ENCODE assay signal across 25 mouse cellular contexts in genomic region chr5:29816523-29817242, GRCm38 (mm10).
DNase-seq lines count a peak whose midpoint lies in the region; ATAC-seq and TF ChIP-seq lines count a peak whose summit lies in the region.
"Had no signal": no experiment of that assay in that cellular context is flagged by ENCODE, and none has a peak within 500 bp of the region (broad histone marks: within the 10 kb centered on the region; RNA-seq: fewer than 3 reads in every experiment).

No protein-coding gene starts in this region.

- H3K36me3 ChIP-seq in forebrain, embryonic 15.5 days, result no peaks in the 10 kb centered on the region
- H3K36me3 ChIP-seq in forebrain, embryonic 12.5 days (replicated peaks), result no peaks in the 10 kb centered on the region
- H3K36me3 ChIP-seq in lung, postnatal 0 days (ENCODE audit: insufficient read depth, low read length), result no peaks in the 10 kb centered on the region
- no peaks in the 10 kb centered on the region for H3K36me3 ChIP-seq in limb, embryonic 10.5 days
- H3K36me3 ChIP-seq: embryonic facial prominence, embryonic 15.5 days; hindbrain, embryonic 13.5 days; neural tube, embryonic 15.5 days had no signal

- TF ChIP-seq EP300 in lung, postnatal 0 days (IDR thresholded peaks at IDR 0.05), result no peak

- ATAC-seq in forebrain, embryonic 15.5 days (replicated peaks), result no peak
- no peak for ATAC-seq in forebrain, embryonic 12.5 days (ENCODE audit: low FRiP score)
- ATAC-seq in lung, postnatal 0 days, result no peak
- peak; percentile 79 for ATAC-seq in granulocyte monocyte progenitor cell, adult 5-6 weeks (replicated peaks; ENCODE audit: poor library complexity, severe bottlenecking)
- ATAC-seq: intestine, postnatal 0 days had no signal

- no peaks in the 10 kb centered on the region for H3K9me3 ChIP-seq in forebrain, embryonic 15.5 days
- no peaks in the 10 kb centered on the region for H3K9me3 ChIP-seq in forebrain, embryonic 12.5 days
- no peaks in the 10 kb centered on the region for H3K9me3 ChIP-seq in lung, postnatal 0 days (ENCODE audit: low read length)
- H3K9me3 ChIP-seq in limb, embryonic 10.5 days (replicated peaks), result no peaks in the 10 kb centered on the region
- H3K9me3 ChIP-seq: embryonic facial prominence, embryonic 15.5 days; neural tube, embryonic 15.5 days had no signal

- H3K9ac ChIP-seq in forebrain, embryonic 15.5 days (replicated peaks), result no peak overlapping the region
- H3K9ac ChIP-seq in forebrain, embryonic 12.5 days, result no peak overlapping the region
- no peak overlapping the region for H3K9ac ChIP-seq in lung, postnatal 0 days (replicated peaks; ENCODE audit: low read depth)
- H3K9ac ChIP-seq: embryonic facial prominence, embryonic 15.5 days; hindbrain, embryonic 13.5 days; liver, embryonic 14.5 days; neural tube, embryonic 15.5 days had no signal

- no peak overlapping the region for H3K4me2 ChIP-seq in forebrain, embryonic 15.5 days (replicated peaks)
- H3K4me2 ChIP-seq in forebrain, embryonic 12.5 days, result no peak overlapping the region
- H3K4me2 ChIP-seq in lung, postnatal 0 days (replicated peaks; ENCODE audit: low read depth, low read length), result no peak overlapping the region
- H3K4me2 ChIP-seq: embryonic facial prominence, embryonic 15.5 days; heart, embryonic 11.5 days; hindbrain, embryonic 13.5 days; neural tube, embryonic 15.5 days had no signal

- WGBS in forebrain, embryonic 15.5 days, result 94% methylated on average over 5 of the region's 5 CpGs
- 96% methylated on average over 5 of the region's 5 CpGs for WGBS in forebrain, embryonic 12.5 days
- WGBS in lung, postnatal 0 days, result 94% methylated on average over 5 of the region's 5 CpGs
- WGBS in limb, embryonic 10.5 days, result 99% methylated on average over 5 of the region's 5 CpGs

- no peaks in the 10 kb centered on the region for H3K4me1 ChIP-seq in forebrain, embryonic 15.5 days
- H3K4me1 ChIP-seq in forebrain, embryonic 12.5 days, result no peaks in the 10 kb centered on the region
- no peaks in the 10 kb centered on the region for H3K4me1 ChIP-seq in lung, postnatal 0 days (ENCODE audit: insufficient read depth, low read depth, low read length)
- H3K4me1 ChIP-seq in limb, embryonic 10.5 days, result no peaks in the 10 kb centered on the region
- H3K4me1 ChIP-seq: hindbrain, embryonic 13.5 days; neural tube, embryonic 15.5 days had no signal

- H3K4me3 ChIP-seq in forebrain, embryonic 15.5 days, result no peak overlapping the region
- H3K4me3 ChIP-seq in forebrain, embryonic 12.5 days (replicated peaks), result no peak overlapping the region
- H3K4me3 ChIP-seq in lung, postnatal 0 days (ENCODE audit: low read depth, low read length), result no peak overlapping the region
- H3K4me3 ChIP-seq in limb, embryonic 10.5 days, result no peak overlapping the region
- H3K4me3 ChIP-seq: embryonic facial prominence, embryonic 15.5 days; hindbrain, embryonic 13.5 days; neural tube, embryonic 15.5 days had no signal

- 0 out of 2 replicates have a peak overlapping the region, but pooled peaks have one; percentile 8 for H3K27ac ChIP-seq in forebrain, embryonic 15.5 days (replicated peaks)
- no peak overlapping the region for H3K27ac ChIP-seq in forebrain, embryonic 12.5 days
- no peak overlapping the region for H3K27ac ChIP-seq in lung, postnatal 0 days (ENCODE audit: low read length)
- no peak overlapping the region for H3K27ac ChIP-seq in limb, embryonic 10.5 days
- H3K27ac ChIP-seq: embryonic facial prominence, embryonic 15.5 days; hindbrain, embryonic 13.5 days; liver, embryonic 14.5 days; neural tube, embryonic 15.5 days had no signal

- DNase-seq in lung, postnatal 0 days (ENCODE audit: low spot score), result peak; percentile 25
- no peak for DNase-seq in lung, postnatal 10 days
- DNase-seq in adrenal gland, adult 8-10 months, result no peak
- DNase-seq in limb, embryonic 10.5 days (ENCODE audit: low spot score), result no peak
- DNase-seq: adrenal gland, postnatal 14 days; cerebellum, adult 11 months; cerebellum, adult 9-11 months; kidney, adult 9 months; kidney, postnatal 10 days; liver; lung, adult 2 months; midbrain, embryonic 14.5 days; retina, postnatal 1 day; thymus, adult 2 months; thymus, postnatal 36 days had no signal

- H3K27me3 ChIP-seq in forebrain, embryonic 15.5 days, result no peaks in the 10 kb centered on the region
- no peaks in the 10 kb centered on the region for H3K27me3 ChIP-seq in forebrain, embryonic 12.5 days
- H3K27me3 ChIP-seq in lung, postnatal 0 days (replicated peaks; ENCODE audit: insufficient read depth, low read length), result no peaks in the 10 kb centered on the region
- H3K27me3 ChIP-seq in limb, embryonic 10.5 days (ENCODE audit: low read depth, poor library complexity, severe bottlenecking), result no peaks in the 10 kb centered on the region
- H3K27me3 ChIP-seq: CH12.LX; embryonic facial prominence, embryonic 15.5 days; hindbrain, embryonic 13.5 days; neural tube, embryonic 15.5 days had no signal

- TF ChIP-seq CTCF in lung, postnatal 0 days (IDR thresholded peaks at IDR 0.05), result no peak
